Mouse (Mus musculus): ENCODE data around the gene Foxo1.

Gene Foxo1

GRCm38 (mm10) chr3:52320516-52321270, 52.6 kb downstream of the Foxo1 start:
- DNase-seq, result no peak

- DNase-seq, result no peak
Measured at GRCm38 (mm10) chr3:52322401-52323385, 54.6 kb downstream of the Foxo1 start.

- DNase-seq, result no peak
Measured at GRCm38 (mm10) chr3:52325006-52325405, 56.9 kb downstream of the Foxo1 start.

DNA sequence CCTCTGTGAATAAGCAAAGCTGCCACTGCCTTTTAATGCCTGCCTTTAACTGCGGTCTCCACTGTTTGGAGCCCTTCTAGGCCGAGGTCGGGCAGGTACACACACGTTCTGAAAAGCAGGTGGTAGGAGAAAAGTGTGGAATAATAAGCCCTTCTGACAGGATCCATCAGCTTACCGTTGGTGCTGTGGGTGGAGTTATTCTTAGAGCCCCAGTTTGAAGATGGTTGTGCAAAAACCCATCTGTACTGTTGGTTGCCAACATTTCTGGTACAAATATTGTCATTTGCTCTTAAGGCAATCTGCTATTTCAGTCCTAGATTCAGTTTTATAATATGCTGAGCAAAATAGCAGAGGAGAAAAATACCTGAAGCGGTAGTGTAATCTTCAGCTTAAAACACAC, 58.6 kb downstream of the Foxo1 start:
- DNase-seq, result no peak

DNA sequence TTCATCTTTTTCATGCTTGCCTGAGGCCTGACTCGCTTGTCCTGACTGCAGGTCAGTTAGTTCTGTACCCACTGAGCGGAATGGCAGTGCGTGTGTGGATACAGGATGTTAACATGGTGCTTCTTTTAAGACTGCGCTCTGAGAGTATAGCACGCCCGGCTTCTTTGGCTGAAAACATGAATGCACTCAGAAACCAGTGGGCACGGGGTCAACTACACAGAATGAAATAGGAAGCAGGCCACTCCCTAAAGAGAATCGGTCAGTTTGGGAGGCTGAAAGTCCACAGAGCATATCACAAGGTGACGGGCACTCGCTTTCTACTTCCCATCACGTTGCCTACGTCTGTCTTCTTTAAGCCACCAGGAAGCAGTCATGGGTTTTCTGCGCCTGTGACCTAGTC, 59.0 kb downstream of the Foxo1 start:
- no peak for DNase-seq

DNA sequence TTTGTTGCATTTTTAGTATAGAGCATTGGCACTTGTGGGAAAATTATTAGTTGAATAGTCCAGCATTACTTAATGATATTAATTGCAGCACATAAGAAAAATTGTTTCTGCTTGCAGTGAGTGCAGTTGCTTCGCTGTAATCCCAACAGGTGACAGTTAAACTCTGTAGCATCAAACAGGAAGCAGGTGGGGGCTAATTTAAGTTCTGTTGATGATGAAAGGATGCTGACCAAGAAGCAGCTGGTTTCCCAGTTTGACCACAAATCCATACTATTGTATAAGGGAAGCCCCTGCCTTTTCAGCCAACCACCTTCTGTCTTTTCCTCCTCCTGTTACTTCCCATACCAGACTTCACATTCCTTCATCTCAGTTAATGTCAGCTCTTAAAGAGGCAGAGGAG, 63.6 kb downstream of the Foxo1 start:
- DNase-seq, result no peak

GRCm38 (mm10) chr3:52338761-52339160, 70.6 kb downstream of the Foxo1 start:
- DNase-seq, result no peak

- no peak for DNase-seq
Measured at GRCm38 (mm10) chr3:52340336-52341034, 72.3 kb downstream of the Foxo1 start.

- DNase-seq, result peak in 1 of 2 experiments; percentile 30
Measured at GRCm38 (mm10) chr3:52342226-52342625, 74.1 kb downstream of the Foxo1 start.

DNA sequence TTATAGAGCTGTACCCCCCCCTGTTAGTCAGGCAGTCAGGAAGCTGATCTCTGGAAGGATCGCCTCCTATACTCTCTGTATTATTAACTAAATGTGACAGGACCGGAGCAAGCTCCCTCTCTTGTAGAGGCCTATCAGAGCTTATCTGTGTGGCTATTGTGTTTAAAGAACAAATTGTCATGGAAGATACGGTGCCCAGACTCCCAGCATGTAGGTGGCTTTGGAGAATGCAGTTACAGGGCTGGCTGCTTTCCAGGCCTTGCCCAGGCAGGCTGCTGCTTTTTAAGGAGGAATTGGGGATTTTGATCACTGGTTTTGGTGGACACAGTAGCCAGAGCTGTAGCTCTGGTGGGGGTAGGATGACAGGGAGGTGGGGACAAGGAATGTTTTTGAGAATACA, 74.7 kb downstream of the Foxo1 start:
- no peak for DNase-seq

DNA sequence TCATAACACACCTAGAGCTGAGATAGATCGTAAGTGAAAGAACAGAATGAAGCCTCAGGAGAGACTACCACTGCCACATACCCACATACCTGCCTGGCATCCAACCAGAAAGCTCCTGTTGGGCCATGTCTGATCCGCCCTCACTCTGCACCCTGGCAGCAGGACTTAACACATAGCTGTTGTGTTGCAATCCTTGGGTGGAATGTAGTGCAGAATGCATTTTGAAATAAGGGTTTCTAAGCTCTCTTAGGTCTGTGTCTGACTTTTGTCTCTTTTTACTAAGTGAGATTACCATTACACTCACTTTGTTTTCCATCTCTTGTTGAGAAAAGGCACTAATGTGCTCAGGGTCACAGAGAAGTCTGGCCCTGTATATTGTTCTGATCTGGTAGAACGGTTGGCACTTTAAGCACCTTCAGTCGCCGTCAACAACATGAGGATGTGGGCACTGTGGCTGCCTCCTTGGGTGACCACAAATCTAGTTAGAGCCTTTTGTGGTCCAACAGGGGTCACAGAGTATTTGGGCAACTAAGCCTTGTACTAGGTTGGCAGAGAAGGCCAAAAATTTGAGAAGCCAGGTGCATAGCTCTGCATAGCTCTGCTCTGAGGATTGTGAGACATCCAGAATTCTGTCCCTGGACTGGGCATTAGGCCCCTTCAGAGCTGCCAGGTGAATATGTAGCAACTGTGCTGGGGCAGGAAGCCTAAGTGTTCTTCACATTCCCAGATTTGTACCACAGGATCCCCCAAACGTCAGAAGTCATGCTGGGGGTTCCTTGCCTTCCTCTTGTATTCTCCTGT, 75.3 kb downstream of the Foxo1 start:
- peak in 1 of 2 experiments; percentile 41 for DNase-seq

DNA sequence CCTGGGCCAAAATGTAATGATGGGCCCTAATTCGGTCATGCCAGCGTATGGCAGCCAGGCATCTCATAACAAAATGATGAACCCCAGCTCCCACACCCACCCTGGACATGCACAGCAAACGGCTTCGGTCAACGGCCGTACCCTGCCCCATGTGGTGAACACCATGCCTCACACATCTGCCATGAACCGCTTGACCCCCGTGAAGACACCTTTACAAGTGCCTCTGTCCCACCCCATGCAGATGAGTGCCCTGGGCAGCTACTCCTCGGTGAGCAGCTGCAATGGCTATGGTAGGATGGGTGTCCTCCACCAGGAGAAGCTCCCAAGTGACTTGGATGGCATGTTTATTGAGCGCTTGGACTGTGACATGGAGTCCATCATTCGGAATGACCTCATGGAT, 77.7 kb downstream of the Foxo1 start:
- no peak for DNase-seq

GRCm38 (mm10) chr3:52346986-52347710, 79.0 kb downstream of the Foxo1 start:
- no peak for DNase-seq

GRCm38 (mm10) chr3:52347980-52348622, 80.0 kb downstream of the Foxo1 start:
- DNase-seq, result no peak

GRCm38 (mm10) chr3:52350636-52351035, 82.5 kb downstream of the Foxo1 start:
- no peak for DNase-seq

GRCm38 (mm10) chr3:52351901-52352300, 83.8 kb downstream of the Foxo1 start:
- no peak for DNase-seq

- DNase-seq, result no peak
Measured at GRCm38 (mm10) chr3:52354203-52354602, 86.1 kb downstream of the Foxo1 start.

GRCm38 (mm10) chr3:52357265-52357953, 89.3 kb downstream of the Foxo1 start:
- no peak for DNase-seq

DNA sequence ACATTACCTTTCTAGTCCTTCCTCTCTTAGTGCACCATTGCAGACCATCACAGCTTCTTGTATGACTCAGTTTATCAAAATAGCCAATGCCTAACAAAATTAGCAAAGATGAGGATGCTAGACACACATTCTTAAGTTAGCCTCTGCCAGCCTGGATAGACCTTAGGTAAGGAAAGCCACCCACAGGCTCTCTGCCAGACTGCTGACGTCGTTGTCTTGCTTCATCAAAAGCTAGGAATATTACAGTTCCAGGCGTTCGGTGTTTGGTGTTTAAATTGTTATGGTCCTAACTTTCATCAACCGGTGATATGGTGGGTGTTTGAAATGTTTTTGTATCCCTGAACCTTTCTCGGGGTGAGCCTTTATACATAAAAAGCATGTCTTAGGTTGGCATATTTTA, 96.4 kb downstream of the Foxo1 start:
- no peak for DNase-seq

DNA sequence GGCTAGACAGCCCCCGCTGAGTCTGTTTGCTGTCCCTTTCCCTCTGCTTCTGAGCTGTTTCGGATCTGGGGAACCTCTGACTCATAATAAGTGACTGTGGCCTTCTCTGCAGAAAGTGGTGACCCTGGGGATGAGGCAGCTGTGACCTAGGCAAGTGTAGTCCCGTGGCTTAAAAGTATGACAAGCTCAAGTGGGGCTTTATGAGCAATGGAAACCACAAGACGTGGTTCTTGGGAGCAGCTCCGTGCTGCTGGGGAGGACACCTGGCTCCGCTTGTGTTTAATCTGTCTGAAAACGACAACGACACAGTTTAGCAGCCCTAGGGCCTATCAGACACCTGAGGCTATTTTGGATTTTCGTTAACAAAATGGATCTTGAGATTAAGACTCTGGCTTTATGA, 101.1 kb downstream of the Foxo1 start:
- DNase-seq, result no peak

All from kidney, adult 8-10 months (tissue).